Mouse (Mus musculus): ENCODE measurements around the gene Sumo3. TPM values are rescaled to one million over a fixed set of nuclear protein-coding genes. Genes with fewer than 3 reads are reported as not detected.

Sumo3 gene
- polyA plus RNA-seq, 1 experiment from 2014 or later: 345 TPM

DNA sequence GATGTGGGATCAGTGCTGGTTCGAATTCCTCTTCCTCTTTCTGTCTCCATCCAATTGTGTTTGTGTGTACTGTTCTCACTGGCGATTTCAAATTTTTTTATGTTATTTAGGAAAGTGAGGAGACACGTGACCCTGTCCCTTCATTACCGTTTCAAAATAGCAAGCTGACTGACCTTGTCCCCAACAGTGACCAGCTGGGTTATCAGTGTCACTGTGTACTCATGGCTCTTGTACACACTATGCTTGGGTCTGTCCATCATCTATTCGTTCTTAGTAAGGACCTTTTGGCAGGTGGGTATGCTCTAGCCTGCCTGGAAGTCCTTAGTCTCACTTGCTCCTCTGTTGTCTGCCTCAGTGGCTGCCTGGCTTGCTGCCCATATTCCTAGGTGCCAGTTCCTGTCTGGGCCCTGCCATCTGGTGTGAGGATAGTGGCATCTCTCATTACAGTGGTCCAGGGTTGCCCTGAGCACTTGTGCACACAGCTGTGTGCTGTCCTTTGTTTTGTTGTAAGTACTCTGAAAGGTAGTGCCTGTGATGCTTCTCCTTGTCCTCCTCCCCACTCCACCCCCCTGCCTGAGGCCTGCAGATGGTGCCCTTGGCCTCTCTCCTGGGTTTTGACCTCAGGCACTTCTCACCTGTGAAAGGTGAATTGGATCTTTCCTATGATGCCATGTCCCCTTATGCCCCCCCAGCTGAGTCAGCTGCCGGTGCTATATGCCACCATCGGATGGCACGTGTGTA, 4.5 kb downstream of the Sumo3 start:
- WGBS: 88% methylated on average over 8 of the region's 8 CpGs
- Histone ChIP-seq H3K36me3 (peaks cover 75% of the 10 kb centered on the region), H3K9me3 (no peaks in the 10 kb centered on the region), H3K4me2 (no peak overlapping the region), H3K4me1 (replicated peaks) (peaks cover 12% of the 10 kb centered on the region), H3K27ac (no peak overlapping the region), H3K27me3 (no peaks in the 10 kb centered on the region), H3K4me3 (replicated peaks) (no peak overlapping the region), H3K9ac (replicated peaks) (no peak overlapping the region)
- ATAC-seq (ENCODE audit: insufficient number of reproducible peaks, insufficient read depth, low FRiP score, low TSS enrichment, low read depth): no peak

DNA sequence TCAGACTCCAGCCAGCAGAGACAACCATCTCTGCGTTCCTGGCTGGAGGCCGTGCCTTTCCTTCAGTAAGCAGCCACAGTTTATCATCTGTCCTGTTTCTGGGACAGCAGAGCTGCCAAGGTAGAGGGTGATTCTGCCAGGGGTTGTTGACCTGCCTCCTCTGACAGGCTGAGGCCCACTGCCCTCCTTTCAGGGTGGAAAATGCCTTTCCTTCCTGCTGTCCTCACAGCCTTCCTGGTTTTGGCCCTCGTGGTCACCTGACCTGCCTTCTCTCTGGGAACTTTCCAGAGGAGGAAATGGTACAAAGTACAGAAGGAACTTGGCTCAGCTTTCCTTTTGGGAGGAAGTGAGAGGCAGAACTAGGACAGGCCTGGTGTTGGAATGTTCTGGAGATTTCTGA, 7.5 kb downstream of the Sumo3 start:
- no peak overlapping the region for H3K4me3 ChIP-seq (replicated peaks)
- H3K9me3 ChIP-seq: no peaks in the 10 kb centered on the region
- no peak overlapping the region for H3K9ac ChIP-seq (replicated peaks)
- H3K36me3 ChIP-seq: peaks cover 97% of the 10 kb centered on the region
- H3K4me2 ChIP-seq: no peak overlapping the region
- H3K4me1 ChIP-seq (replicated peaks): no peaks in the 10 kb centered on the region
- no peak overlapping the region for H3K27ac ChIP-seq
- H3K27me3 ChIP-seq: no peaks in the 10 kb centered on the region
- ATAC-seq (ENCODE audit: insufficient number of reproducible peaks, insufficient read depth, low FRiP score, low TSS enrichment, low read depth): no peak
- 90% methylated on average over 3 of the region's 3 CpGs for WGBS

DNA sequence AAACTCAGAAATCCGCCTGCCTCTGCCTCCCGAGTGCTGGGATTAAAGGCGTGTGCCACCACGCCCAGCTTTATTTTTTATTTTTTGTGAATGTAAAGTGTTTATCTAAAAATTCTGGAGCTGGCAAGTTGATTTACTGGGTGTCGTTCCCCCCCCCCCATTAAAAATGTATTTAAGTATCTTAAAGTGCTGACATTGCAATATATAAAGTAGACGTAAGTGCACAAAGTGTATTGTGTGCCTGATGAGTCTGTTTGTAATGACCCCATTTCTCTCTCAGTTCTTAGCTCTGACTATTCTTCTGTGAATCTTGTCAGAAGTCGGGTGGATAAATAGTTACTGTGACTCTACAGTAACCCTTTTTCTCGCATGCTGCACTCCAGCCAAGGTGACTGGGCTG, 9.8 kb downstream of the Sumo3 start:
- no peak overlapping the region for H3K4me3 ChIP-seq (replicated peaks)
- H3K4me2 ChIP-seq: no peak overlapping the region
- H3K9me3 ChIP-seq: no peaks in the 10 kb centered on the region
- no peaks in the 10 kb centered on the region for H3K4me1 ChIP-seq (replicated peaks)
- H3K27me3 ChIP-seq: no peaks in the 10 kb centered on the region
- 93% methylated on average over 8 of the region's 8 CpGs for WGBS
- no peak for ATAC-seq (ENCODE audit: insufficient number of reproducible peaks, insufficient read depth, low FRiP score, low TSS enrichment, low read depth)
- H3K9ac ChIP-seq (replicated peaks): no peak overlapping the region
- peaks cover 85% of the 10 kb centered on the region for H3K36me3 ChIP-seq
- H3K27ac ChIP-seq: no peak overlapping the region

DNA sequence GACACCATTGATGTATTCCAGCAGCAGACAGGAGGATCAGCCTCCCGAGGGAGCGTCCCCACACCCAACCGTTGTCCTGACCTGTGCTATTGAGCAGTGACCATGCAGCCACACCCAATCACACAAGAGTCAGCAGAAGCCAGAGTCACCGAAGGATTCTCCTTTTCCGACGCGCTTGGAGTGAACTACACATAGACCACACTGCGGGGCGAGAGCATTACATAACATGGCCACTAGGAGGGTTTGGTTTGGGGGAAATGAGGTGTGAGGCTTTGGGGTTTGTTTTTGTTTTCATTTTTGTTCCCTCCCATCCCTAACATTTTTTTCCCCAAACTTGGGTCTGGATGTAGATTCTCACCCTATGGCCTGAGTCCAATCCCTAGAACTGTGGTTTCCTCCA, 10.3 kb downstream of the Sumo3 start:
- Histone ChIP-seq H3K4me1 (replicated peaks) (no peaks in the 10 kb centered on the region), H3K4me3 (replicated peaks) (no peak overlapping the region), H3K9ac (replicated peaks) (no peak overlapping the region), H3K36me3 (peaks cover 79% of the 10 kb centered on the region), H3K9me3 (no peaks in the 10 kb centered on the region), H3K27me3 (no peaks in the 10 kb centered on the region), H3K27ac (no peak overlapping the region), H3K4me2 (no peak overlapping the region)
- 93% methylated on average over 9 of the region's 9 CpGs for WGBS
- no peak for ATAC-seq (ENCODE audit: insufficient number of reproducible peaks, insufficient read depth, low FRiP score, low TSS enrichment, low read depth)

DNA sequence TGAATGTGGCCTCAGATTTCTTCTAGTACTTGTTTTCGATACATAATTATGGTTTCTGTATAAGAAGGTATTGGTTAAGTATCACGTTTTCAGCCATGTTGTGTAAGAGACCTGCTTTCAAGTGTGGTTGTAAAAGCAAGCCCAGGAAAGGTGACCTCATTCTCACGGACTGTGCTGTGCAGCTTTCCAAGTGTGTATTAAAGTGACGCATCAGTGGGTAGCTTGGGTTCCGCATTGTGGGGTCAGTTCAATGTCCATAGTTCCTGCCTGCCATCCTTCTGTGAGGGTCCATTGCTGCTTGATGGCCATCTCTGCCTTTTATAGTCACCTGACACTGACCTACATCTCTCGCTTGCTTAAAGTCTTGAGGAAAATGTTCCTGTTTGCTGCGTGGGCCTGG, 11.0 kb downstream of the Sumo3 start:
- Histone ChIP-seq H3K4me1 (replicated peaks) (no peaks in the 10 kb centered on the region), H3K27me3 (no peaks in the 10 kb centered on the region), H3K9ac (replicated peaks) (no peak overlapping the region), H3K36me3 (peaks cover 72% of the 10 kb centered on the region), H3K4me3 (replicated peaks) (no peak overlapping the region), H3K9me3 (no peaks in the 10 kb centered on the region), H3K27ac (no peak overlapping the region), H3K4me2 (no peak overlapping the region)
- ATAC-seq (ENCODE audit: insufficient number of reproducible peaks, insufficient read depth, low FRiP score, low TSS enrichment, low read depth): no peak
- 90% methylated on average over 7 of the region's 7 CpGs for WGBS

DNA sequence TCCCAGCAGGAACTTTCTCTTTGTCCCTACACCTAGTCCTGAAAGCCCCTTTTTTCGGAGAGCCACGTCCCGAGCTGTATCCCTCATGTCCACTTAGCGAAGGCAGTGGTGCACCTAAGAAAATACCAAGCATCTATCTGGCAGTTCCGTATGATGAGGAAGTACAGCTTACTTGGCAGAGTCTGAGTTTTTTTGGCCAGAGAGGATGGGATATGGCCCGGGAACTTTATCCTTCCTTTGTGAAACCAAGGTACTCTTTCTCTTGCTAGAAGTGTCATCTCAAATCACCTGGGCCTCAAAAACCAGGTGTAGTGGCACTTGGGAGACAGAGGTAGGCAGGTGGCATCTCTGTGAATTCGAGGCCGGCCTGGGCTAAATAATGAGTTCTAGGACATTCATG, 15.6 kb downstream of the Sumo3 start:
- Histone ChIP-seq H3K9me3 (no peaks in the 10 kb centered on the region), H3K9ac (replicated peaks) (peak overlapping the region; percentile 96; the same call in 1 of the 2 replicates), H3K36me3 (peaks cover 33% of the 10 kb centered on the region), H3K4me2 (peak overlapping the region; percentile 67), H3K4me1 (replicated peaks) (peaks cover 20% of the 10 kb centered on the region), H3K27me3 (no peaks in the 10 kb centered on the region), H3K27ac (peak overlapping the region; percentile 83), H3K4me3 (replicated peaks) (peak overlapping the region; percentile 95)
- 80% methylated on average over 8 of the region's 8 CpGs for WGBS
- peak; percentile 11; the same call in 1 of the 2 replicates for ATAC-seq (ENCODE audit: insufficient number of reproducible peaks, insufficient read depth, low FRiP score, low TSS enrichment, low read depth)

DNA sequence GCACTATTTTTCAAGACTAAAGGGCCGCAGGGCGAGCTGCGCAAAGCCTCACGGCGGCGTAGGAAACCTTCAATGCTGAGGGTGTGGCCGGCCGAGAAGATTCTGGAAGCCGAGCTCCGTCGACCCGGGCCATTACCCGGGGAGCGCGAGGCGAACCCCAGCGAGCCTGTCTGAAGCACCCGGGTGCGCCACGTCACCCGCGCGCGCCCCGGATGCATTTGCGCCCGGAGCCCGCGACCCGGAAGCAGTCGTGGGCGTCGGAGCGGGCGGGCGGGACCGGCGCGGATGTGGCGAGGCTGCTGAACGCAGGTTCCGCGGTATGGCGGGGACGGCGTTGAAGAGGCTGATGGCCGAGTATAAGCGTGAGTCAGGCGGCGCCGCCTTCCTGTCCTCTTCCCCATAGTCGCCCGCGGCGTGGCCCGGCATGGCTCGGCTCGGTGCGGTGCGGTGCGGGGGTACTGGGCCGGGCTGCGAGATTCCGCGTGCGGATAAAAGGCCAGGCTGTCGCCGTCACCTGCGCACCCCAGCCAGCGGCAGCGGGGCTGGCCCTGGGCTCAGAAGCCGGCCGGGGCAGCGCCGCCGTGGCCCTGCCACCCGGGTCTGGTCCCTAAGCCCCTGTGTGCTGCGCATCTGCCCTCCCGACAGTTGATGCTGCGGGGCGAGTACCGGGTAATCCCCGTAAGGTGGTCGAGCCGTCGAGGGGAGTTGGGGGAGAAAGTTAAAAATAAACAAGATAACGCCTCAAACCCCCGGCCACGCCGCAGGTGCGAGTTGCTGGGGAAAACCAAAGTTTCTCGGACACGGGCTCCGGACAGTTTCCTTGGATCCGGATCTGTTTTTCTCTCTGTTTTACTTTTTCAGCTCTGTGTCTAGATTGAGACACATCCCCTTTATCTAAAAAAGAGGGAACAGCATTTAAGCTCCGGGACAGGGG, 16.4 kb downstream of the Sumo3 start, which contains the start of gene Ube2g2:
Gene Ube2g2 (plus strand): TSS at position 221 of the 934 bp plus-strand sequence.
- peaks cover 28% of the 10 kb centered on the region for H3K36me3 ChIP-seq
- peak within 1 kb of the TSS; percentile 96 for H3K9ac ChIP-seq (replicated peaks)
- ATAC-seq (ENCODE audit: insufficient number of reproducible peaks, insufficient read depth, low FRiP score, low TSS enrichment, low read depth): peak; percentile 82
- H3K4me1 ChIP-seq (replicated peaks): peaks cover 20% of the 10 kb centered on the region
- H3K4me2 ChIP-seq: peak within 1 kb of the TSS; percentile 67
- no peaks in the 10 kb centered on the region for H3K27me3 ChIP-seq
- H3K27ac ChIP-seq: peak within 1 kb of the TSS; percentile 83
- no peaks in the 10 kb centered on the region for H3K9me3 ChIP-seq
- H3K4me3 ChIP-seq (replicated peaks): peak within 1 kb of the TSS; percentile 95
- under 1% methylated on average over 96 of the region's 96 CpGs for WGBS

DNA sequence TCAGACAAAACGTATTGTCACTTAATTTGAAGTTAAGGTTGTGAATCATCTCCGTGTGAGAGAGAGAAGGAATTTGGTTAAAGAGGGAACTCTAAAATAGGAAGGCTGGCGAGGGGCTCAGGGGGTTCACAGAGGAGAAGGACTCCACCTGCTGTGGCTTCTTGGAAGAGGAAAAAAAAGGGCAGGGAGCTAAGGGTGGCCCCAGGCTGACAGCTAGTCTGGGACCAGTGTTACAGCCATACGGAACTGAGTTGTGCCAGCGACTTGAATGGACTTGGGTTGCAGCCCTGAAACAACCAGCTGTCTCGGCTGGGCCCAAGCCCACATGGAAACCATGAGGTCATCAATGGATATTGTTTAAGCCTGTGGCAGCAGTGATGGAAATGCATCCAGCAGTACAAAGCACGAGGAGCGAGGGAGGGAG, 17.2 kb downstream of the Sumo3 start:
- Histone ChIP-seq H3K4me1 (replicated peaks) (peaks cover 20% of the 10 kb centered on the region), H3K27me3 (no peaks in the 10 kb centered on the region), H3K4me2 (peak overlapping the region; percentile 67), H3K9ac (replicated peaks) (peak overlapping the region; percentile 96), H3K36me3 (peaks cover 21% of the 10 kb centered on the region), H3K27ac (0 out of 2 replicates have a peak overlapping the region, but pooled peaks have one; percentile 83), H3K9me3 (no peaks in the 10 kb centered on the region), H3K4me3 (replicated peaks) (peak overlapping the region; percentile 95)
- no peak for ATAC-seq (ENCODE audit: insufficient number of reproducible peaks, insufficient read depth, low FRiP score, low TSS enrichment, low read depth)
- 14% methylated on average over 8 of the region's 8 CpGs for WGBS

DNA sequence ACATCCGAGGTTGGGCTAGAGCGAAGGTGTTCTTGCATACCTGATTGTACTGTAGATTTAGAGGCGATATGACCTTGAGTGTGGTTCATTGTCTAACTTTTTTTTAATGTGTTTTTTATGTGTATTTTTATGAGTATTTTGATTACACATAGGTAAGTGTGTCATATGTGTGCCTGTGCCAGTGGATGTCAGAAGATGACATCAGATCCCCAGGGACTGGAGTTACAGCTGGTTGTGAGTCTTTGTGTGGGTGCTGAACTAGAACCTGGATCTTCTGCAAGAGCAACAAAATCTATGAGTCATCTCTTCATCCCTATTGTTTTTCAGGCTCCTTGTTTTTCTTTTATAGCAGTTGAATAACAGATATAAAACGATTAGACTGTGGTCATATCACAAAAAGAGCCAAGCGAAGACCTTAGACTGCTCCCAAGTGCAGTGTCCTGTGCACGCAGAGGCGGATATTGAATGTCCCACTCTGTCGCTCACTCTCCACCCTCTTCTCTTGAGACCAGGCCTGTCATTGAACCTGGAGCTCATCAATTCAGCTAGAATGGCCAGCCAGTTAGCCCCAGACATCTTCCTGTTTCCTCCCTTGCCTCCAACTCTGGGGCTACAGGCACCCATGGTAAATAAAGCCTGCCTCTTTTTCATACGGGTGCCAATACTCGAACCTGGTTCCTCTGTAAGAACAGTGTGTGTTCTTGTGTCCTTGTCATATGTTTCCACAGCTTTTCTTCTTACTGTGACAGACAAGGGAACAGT, 17.9 kb downstream of the Sumo3 start:
- Histone ChIP-seq H3K27me3 (no peaks in the 10 kb centered on the region), H3K4me1 (replicated peaks) (peaks cover 20% of the 10 kb centered on the region), H3K9me3 (no peaks in the 10 kb centered on the region), H3K36me3 (peaks cover 13% of the 10 kb centered on the region; the same call in 1 of the 2 replicates), H3K4me3 (replicated peaks) (peak overlapping the region; percentile 95), H3K9ac (replicated peaks) (peak overlapping the region; percentile 96), H3K4me2 (peak overlapping the region; percentile 67), H3K27ac (no peak overlapping the region)
- WGBS: 91% methylated on average over 10 of the region's 10 CpGs
- ATAC-seq (ENCODE audit: insufficient number of reproducible peaks, insufficient read depth, low FRiP score, low TSS enrichment, low read depth): no peak

DNA sequence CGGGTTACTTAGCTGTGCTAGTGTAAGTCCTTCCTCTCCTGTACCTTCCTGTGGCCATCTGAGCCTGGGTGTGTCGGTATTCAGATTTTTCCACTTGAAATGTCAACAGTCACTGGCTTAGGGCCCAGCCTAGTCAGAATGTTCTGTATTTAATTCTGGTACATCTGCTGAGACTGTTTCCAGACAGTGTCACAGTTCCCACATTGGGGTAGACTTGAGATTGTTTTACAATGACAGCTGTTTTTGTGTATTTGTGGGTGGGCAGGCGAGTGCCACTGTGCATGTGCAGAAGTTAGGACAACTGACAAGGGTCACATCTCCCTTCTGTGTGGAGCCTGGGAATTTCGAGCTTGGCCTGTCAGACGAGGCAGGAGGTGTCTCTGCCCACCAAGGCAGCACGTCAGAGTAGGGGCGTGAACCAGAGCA, 18.7 kb downstream of the Sumo3 start:
- Histone ChIP-seq H3K27ac (no peak overlapping the region), H3K9me3 (no peaks in the 10 kb centered on the region), H3K9ac (replicated peaks) (0 out of 2 replicates have a peak overlapping the region, but pooled peaks have one; percentile 23), H3K4me2 (no peak overlapping the region), H3K36me3 (peaks cover 10% of the 10 kb centered on the region; the same call in 1 of the 2 replicates), H3K4me1 (replicated peaks) (peaks cover 20% of the 10 kb centered on the region), H3K27me3 (no peaks in the 10 kb centered on the region), H3K4me3 (replicated peaks) (no peak overlapping the region)
- ATAC-seq (ENCODE audit: insufficient number of reproducible peaks, insufficient read depth, low FRiP score, low TSS enrichment, low read depth): no peak
- WGBS: 84% methylated on average over 7 of the region's 7 CpGs
